Mouse (Mus musculus): ENCODE measurements around the gene Sec11a. TPM values are rescaled to one million over a fixed set of nuclear protein-coding genes. Genes with fewer than 3 reads are reported as not detected.

Sec11a gene
- polyA plus RNA-seq, 1 experiment from 2014 or later, result 120 TPM

GRCm38 (mm10) chr7:80855316-80855715, 92.3 kb downstream of the Sec11a start:
- H3K4me1 ChIP-seq (replicated peaks), result peaks cover 6% of the 10 kb centered on the region
- no peak for DNase-seq
- ATAC-seq (ENCODE audit: low read depth), result no peak
- no peaks in the 10 kb centered on the region for H3K9me3 ChIP-seq (replicated peaks)
- no peak overlapping the region for H3K27ac ChIP-seq
- H3K27me3 ChIP-seq, result no peaks in the 10 kb centered on the region
- no peaks in the 10 kb centered on the region for H3K36me3 ChIP-seq
- H3K4me2 ChIP-seq, result no peak overlapping the region
- H3K4me3 ChIP-seq (replicated peaks), result no peak overlapping the region
- no peak overlapping the region for H3K9ac ChIP-seq

Other genes with a start within 250 kb of the Sec11a start
- gene Iqgap1, start 121.8 kb downstream of the Sec11a start, polyA plus RNA-seq (2015; fragmentation: Nextera tagmentation; extraction: Ambion mirVana), result 13.1 and 15.6 TPM in 2 replicates
- 0.31 and 0.37 TPM in 2 replicates for gene Zscan2, start 86.9 kb downstream of the Sec11a start, polyA plus RNA-seq (2015; fragmentation: Nextera tagmentation; extraction: Ambion mirVana)
- 22.5 and 25.3 TPM in 2 replicates for gene Wdr73, start 46.5 kb downstream of the Sec11a start, polyA plus RNA-seq (2015; fragmentation: Nextera tagmentation; extraction: Ambion mirVana)
- gene Nmb, start 42.7 kb downstream of the Sec11a start, polyA plus RNA-seq (2015; fragmentation: Nextera tagmentation; extraction: Ambion mirVana), result 1.5 and 1.6 TPM in 2 replicates
- gene Zfp592, start 45.9 kb upstream of the Sec11a start, polyA plus RNA-seq (2015; fragmentation: Nextera tagmentation; extraction: Ambion mirVana), result 6.1 and 6.8 TPM in 2 replicates
- gene Alpk3, start 109.8 kb upstream of the Sec11a start, polyA plus RNA-seq (2015; fragmentation: Nextera tagmentation; extraction: Ambion mirVana), result 0.15 and 0.16 TPM in 2 replicates
- gene Slc28a1, start 167.0 kb upstream of the Sec11a start, polyA plus RNA-seq (2015; fragmentation: Nextera tagmentation; extraction: Ambion mirVana), result 0.54 and 0.75 TPM in 2 replicates

All from liver, embryonic 13.5 days (tissue).